Mouse (Mus musculus) mesoderm, embryonic 11.5 days (tissue): ENCODE data around the gene Clrn2.

ENCODE experiments used
- DNase-seq: peaks from one replicate; pipeline ENCODE4 v3.0.0-alpha.2; 2012; ENCODE audit warnings: low read depth, low spot score

The Clrn2 gene

GRCm38 (mm10) chr5:45510071-45510470 lies 56.5 kb downstream of the Clrn2 start:
- DNase-seq, result no peak

- no peak for DNase-seq
These were observed 59.4 kb downstream of the Clrn2 start for GRCm38 (mm10) chr5:45512908-45513307.

GRCm38 (mm10) chr5:45513511-45513910 lies 60.0 kb downstream of the Clrn2 start:
- DNase-seq, result no peak
